In the genomic region with DNA sequence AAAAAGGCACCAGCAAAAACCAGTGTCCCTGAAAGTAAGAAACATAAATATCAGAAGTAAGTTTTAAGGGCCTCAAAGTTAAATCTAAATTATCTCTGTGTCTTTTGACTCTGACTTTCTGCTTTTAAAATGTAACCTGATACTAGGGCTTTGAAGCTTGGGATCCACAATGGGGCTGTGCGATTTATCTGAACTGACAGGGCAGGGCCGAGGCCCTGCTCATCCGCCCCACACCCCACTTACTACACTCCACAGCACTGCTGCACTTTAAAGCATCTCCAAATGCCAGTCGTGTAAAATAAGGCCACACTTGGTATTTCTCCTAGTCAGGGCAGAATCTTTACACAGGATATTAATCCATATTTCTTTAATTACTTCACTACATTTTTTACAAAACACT, we compare ENCODE assay signal across 10 mouse cellular contexts.
DNase-seq lines count a peak whose midpoint lies in the region; ATAC-seq and TF ChIP-seq lines count a peak whose summit lies in the region.
"Had no signal": no experiment of that assay in that cellular context is flagged by ENCODE, and none has a peak within 500 bp of the region (broad histone marks: within the 10 kb centered on the region; RNA-seq: fewer than 3 reads in every experiment).

No protein-coding gene starts in this region.

- no peaks in the 10 kb centered on the region for H3K79me2 ChIP-seq in myocyte (ENCODE audit: control insufficient read depth, insufficient read depth)

- no peak overlapping the region for H3K9ac ChIP-seq in lung, embryonic 14.5 days
- H3K9ac ChIP-seq in hindbrain, embryonic 12.5 days, result no peak overlapping the region
- H3K9ac ChIP-seq: neural tube, embryonic 13.5 days had no signal

- no peak overlapping the region for H3K4me2 ChIP-seq in lung, embryonic 14.5 days
- H3K4me2 ChIP-seq in myocyte (ENCODE audit: low read depth), result peak overlapping the region; percentile 55
- no peak overlapping the region for H3K4me2 ChIP-seq in hindbrain, embryonic 12.5 days (replicated peaks)

- peak overlapping the region; percentile 79 for H3K27ac ChIP-seq in heart, embryonic 10.5 days
- H3K27ac ChIP-seq in lung, embryonic 14.5 days (ENCODE audit: low read depth), result peak overlapping the region; percentile 2; the same call in 1 of the 2 replicates
- H3K27ac ChIP-seq in embryonic facial prominence, embryonic 10.5 days (replicated peaks), result peak overlapping the region; percentile 82
- H3K27ac ChIP-seq in hindbrain, embryonic 12.5 days, result no peak overlapping the region
- H3K27ac ChIP-seq: neural tube, embryonic 13.5 days had no signal

- 5% methylated on average over 4 of the region's 4 CpGs for WGBS in heart, embryonic 10.5 days
- WGBS in lung, embryonic 14.5 days, result 18% methylated on average over 4 of the region's 4 CpGs
- WGBS in embryonic facial prominence, embryonic 10.5 days, result 1% methylated on average over 4 of the region's 4 CpGs
- WGBS in hindbrain, embryonic 12.5 days, result 7% methylated on average over 4 of the region's 4 CpGs

- no peak for TF ChIP-seq CTCF in lung, embryonic 14.5 days (IDR thresholded peaks at IDR 0.05; ENCODE audit: low read depth)

- no peak overlapping the region for H3ac ChIP-seq in myocyte (ENCODE audit: control insufficient read depth, insufficient read length)

- no peaks in the 10 kb centered on the region for H3K9me3 ChIP-seq in heart, embryonic 10.5 days
- no peaks in the 10 kb centered on the region for H3K9me3 ChIP-seq in lung, embryonic 14.5 days (ENCODE audit: low read depth, low read length)
- H3K9me3 ChIP-seq in embryonic facial prominence, embryonic 10.5 days, result no peaks in the 10 kb centered on the region
- H3K9me3 ChIP-seq in hindbrain, embryonic 12.5 days (replicated peaks), result no peaks in the 10 kb centered on the region
- H3K9me3 ChIP-seq: neural tube, embryonic 13.5 days had no signal

- peak; percentile 42; the same call in 1 of the 2 replicates for ATAC-seq in lung, embryonic 14.5 days (ENCODE audit: insufficient read depth)
- ATAC-seq in hindbrain, embryonic 12.5 days (ENCODE audit: low FRiP score), result no peak

- TF ChIP-seq POLR2A in myocyte (IDR thresholded peaks at IDR 0.05; ENCODE audit: insufficient read length, low read depth), result no peak

- H3K36me3 ChIP-seq in heart, embryonic 10.5 days, result no peaks in the 10 kb centered on the region
- no peaks in the 10 kb centered on the region for H3K36me3 ChIP-seq in lung, embryonic 14.5 days (ENCODE audit: insufficient read depth)
- no peaks in the 10 kb centered on the region for H3K36me3 ChIP-seq in embryonic facial prominence, embryonic 10.5 days (replicated peaks)
- no peaks in the 10 kb centered on the region for H3K36me3 ChIP-seq in myocyte (ENCODE audit: control insufficient read depth, insufficient read depth)
- H3K36me3 ChIP-seq in hindbrain, embryonic 12.5 days, result no peaks in the 10 kb centered on the region
- H3K36me3 ChIP-seq: neural tube, embryonic 13.5 days had no signal

- H3K4me3 ChIP-seq in heart, embryonic 10.5 days, result no peak overlapping the region; the same call in 1 of the 2 replicates
- H3K4me3 ChIP-seq in lung, embryonic 14.5 days (ENCODE audit: low read depth, low read length), result no peak overlapping the region
- H3K4me3 ChIP-seq in embryonic facial prominence, embryonic 10.5 days, result peak overlapping the region; percentile 34; the same call in 1 of the 2 replicates
- H3K4me3 ChIP-seq in myocyte, result no peak overlapping the region
- H3K4me3 ChIP-seq in hindbrain, embryonic 12.5 days, result no peak overlapping the region
- H3K4me3 ChIP-seq: neural tube, embryonic 13.5 days had no signal

- no peaks in the 10 kb centered on the region for H3K27me3 ChIP-seq in heart, embryonic 10.5 days (ENCODE audit: insufficient read depth, poor library complexity, severe bottlenecking)
- no peaks in the 10 kb centered on the region for H3K27me3 ChIP-seq in lung, embryonic 14.5 days (ENCODE audit: insufficient read depth, low read length)
- no peaks in the 10 kb centered on the region for H3K27me3 ChIP-seq in embryonic facial prominence, embryonic 10.5 days (replicated peaks; ENCODE audit: low read depth, poor library complexity, severe bottlenecking)
- H3K27me3 ChIP-seq in myocyte (ENCODE audit: control insufficient read depth, insufficient read depth, insufficient read length), result no peaks in the 10 kb centered on the region
- H3K27me3 ChIP-seq in hindbrain, embryonic 12.5 days, result no peaks in the 10 kb centered on the region
- H3K27me3 ChIP-seq: neural tube, embryonic 13.5 days had no signal

- H3K4me1 ChIP-seq in heart, embryonic 10.5 days, result peaks cover 37% of the 10 kb centered on the region
- H3K4me1 ChIP-seq in lung, embryonic 14.5 days (ENCODE audit: insufficient read depth), result peaks cover 35% of the 10 kb centered on the region
- H3K4me1 ChIP-seq in embryonic facial prominence, embryonic 10.5 days, result peaks cover 50% of the 10 kb centered on the region
- H3K4me1 ChIP-seq in hindbrain, embryonic 12.5 days, result peaks cover 26% of the 10 kb centered on the region

- DNase-seq in heart, embryonic 10.5 days (ENCODE audit: low spot score), result no peak
- no peak for DNase-seq in heart, postnatal 4 days
- DNase-seq in lung, embryonic 14.5 days, result peak; percentile 31
- no peak for DNase-seq in lung, postnatal 36 days
- DNase-seq in embryonic facial prominence, embryonic 10.5 days (ENCODE audit: low spot score), result peak; percentile 64
- DNase-seq in urinary bladder, postnatal 4 days (ENCODE audit: low spot score in 2 of 2), result no peak
- DNase-seq: cerebellum, postnatal 14 days had no signal

TF ChIP-seq in myocyte, 11 proteins besides CTCF, POLR2A, EP300 and RAD21:
- TF ChIP-seq POLR2AphosphoS2 (IDR thresholded peaks at IDR 0.05; ENCODE audit: insufficient read length, low read depth) (no peak), MYOG (IDR thresholded peaks at IDR 0.05; ENCODE audit: control insufficient read depth in 1 of 3, insufficient read depth in 1 of 3, insufficient read length in 2 of 3, low read depth in 2 of 3) (no peak), TCF12 (IDR thresholded peaks at IDR 0.05; ENCODE audit: insufficient read depth, poor library complexity, severe bottlenecking) (no peak)

Comparison
In these comparisons a context has a peak if more than half of its experiments do, and no peak if none do; other contexts are left out.
1. DNase-seq: peak in lung, embryonic 14.5 days (single experiment) and embryonic facial prominence, embryonic 10.5 days (single experiment); none in heart, embryonic 10.5 days (single experiment), heart, postnatal 4 days (single experiment), lung, postnatal 36 days (single experiment) and urinary bladder, postnatal 4 days (0 of 2).